Mouse (Mus musculus) hindbrain, embryonic 11.5 days (tissue): ENCODE measurements around the gene Dkkl1. TPM values are rescaled to one million over a fixed set of nuclear protein-coding genes. Genes with fewer than 3 reads are reported as not detected.
A peak's percentile ranks its signal among the peaks of the same experiment; 100 is the strongest.

Source experiments
- ATAC-seq: fragments of 200-750 bp; cut with Nextera tagmentation; 2 replicates; pipeline ENCODE4 v1.8.0; 2017; ENCODE audit warnings: mild to moderate bottlenecking, moderate TSS enrichment, moderate library complexity; ENCODE audit not compliant: low FRiP score
- DNase-seq: peaks from one replicate; pipeline ENCODE4 v3.0.0-alpha.2; 2015; ENCODE audit warnings: low spot score
- H3K27ac ChIP-seq: fragments of 300-500 bp; sonication (generic); 2 replicates; pipeline ENCODE4 v1.5.1; 2014; ENCODE audit warnings: mild to moderate bottlenecking, low read depth, low read length
- H3K27me3 ChIP-seq: fragments of 300-500 bp; sonication (generic); 2 replicates; pipeline ENCODE4 v1.6.1; 2014; ENCODE audit warnings: mild to moderate bottlenecking, low read length, moderate library complexity, mixed read lengths; ENCODE audit not compliant: control insufficient read depth, insufficient read depth
- H3K36me3 ChIP-seq: fragments of 300-500 bp; sonication (generic); 2 replicates; pipeline ENCODE4 v1.6.1; 2014; ENCODE audit warnings: mild to moderate bottlenecking, low read length, moderate library complexity, mixed read lengths; ENCODE audit not compliant: control insufficient read depth, insufficient read depth
- H3K4me1 ChIP-seq: fragments of 300-500 bp; sonication (generic); replicated peaks from 2 replicates; pipeline ENCODE4 v1.6.1; 2014; ENCODE audit warnings: low read length, mixed read lengths; ENCODE audit not compliant: control insufficient read depth, insufficient read depth
- H3K4me2 ChIP-seq: fragments of 300-500 bp; sonication (generic); replicated peaks from 2 replicates; pipeline ENCODE4 v1.6.1; 2014; ENCODE audit warnings: mild to moderate bottlenecking, low read depth, low read length
- H3K4me3 ChIP-seq: fragments of 300-500 bp; sonication (generic); 2 replicates; pipeline ENCODE4 v1.5.1; 2014; ENCODE audit warnings: low read depth, low read length
- H3K9ac ChIP-seq: fragments of 300-500 bp; sonication (generic); 2 replicates; pipeline ENCODE4 v1.6.1; 2014; ENCODE audit warnings: low read depth, low read length
- H3K9me3 ChIP-seq: fragments of 300-500 bp; sonication (generic); 2 replicates; pipeline ENCODE4 v1.6.1; 2016; ENCODE audit warnings: low read length; ENCODE audit not compliant: control insufficient read depth
- WGBS: fragments of 180-500 bp; shearing (Covaris S2); extraction: QIAGEN DNeasy Blood & Tissue Kit; methylation state at CpG from one replicate; pipeline ENCODE4 v1.1.7; 2014; 5-methylcytosine and 5-hydroxymethylcytosine counted together
- polyA plus RNA-seq: library from polyadenylated mRNA; unstranded; fragments of >200 nt; fragmentation: Nextera tagmentation; extraction: Ambion mirVana; gene quantifications from 2 replicates; pipeline ENCODE4 v1.2.1, GENCODE M21; 2014

Dkkl1 gene
- polyA plus RNA-seq, 1 experiment from 2014 or later, result 1.6 TPM

- ATAC-seq, result no peak
Observed at GRCm38 (mm10) chr7:45191803-45192363, 20.1 kb downstream of the Dkkl1 start.

DNA sequence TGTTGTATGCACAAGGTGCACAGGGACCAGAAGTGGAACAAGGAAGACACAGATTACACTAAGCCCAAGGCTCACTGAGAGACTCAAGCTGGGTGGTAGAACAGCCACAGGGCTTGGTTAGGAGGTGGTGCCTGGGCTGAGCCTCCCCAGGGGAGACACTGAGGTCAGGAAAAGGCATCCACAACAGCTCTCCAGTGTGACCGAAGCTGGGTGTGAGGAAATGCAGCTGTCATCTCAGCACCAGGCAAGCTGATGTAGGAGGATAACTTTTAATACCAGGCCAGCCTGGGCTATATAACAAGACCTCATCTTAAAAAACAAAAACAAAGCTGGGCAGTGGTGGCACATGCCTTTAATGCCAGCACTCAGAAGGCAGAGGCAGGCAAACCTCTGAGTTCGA lies 20.8 kb downstream of the Dkkl1 start:
- DNase-seq, result no peak
- H3K27me3 ChIP-seq, result peaks cover 5% of the 10 kb centered on the region; the same call in 1 of the 2 replicates
- H3K9me3 ChIP-seq, result no peaks in the 10 kb centered on the region
- ATAC-seq, result no peak
- no peaks in the 10 kb centered on the region for H3K4me1 ChIP-seq
- no peak overlapping the region for H3K9ac ChIP-seq
- H3K4me2 ChIP-seq, result no peak overlapping the region
- no peak overlapping the region for H3K4me3 ChIP-seq
- WGBS, result 78% methylated on average over 2 of the region's 2 CpGs
- no peak overlapping the region for H3K27ac ChIP-seq
- no peaks in the 10 kb centered on the region for H3K36me3 ChIP-seq

More at GRCm38 (mm10) chr7:45191803-45192363, 20.1 kb downstream of the Dkkl1 start:
- no peaks in the 10 kb centered on the region for H3K9me3 ChIP-seq
- no peak overlapping the region for H3K9ac ChIP-seq
- no peak for DNase-seq
- no peaks in the 10 kb centered on the region for H3K36me3 ChIP-seq
- no peak overlapping the region for H3K4me2 ChIP-seq
- H3K4me3 ChIP-seq, result no peak overlapping the region
- WGBS, result 21% methylated on average over 8 of the region's 8 CpGs
- peaks cover 5% of the 10 kb centered on the region; the same call in 1 of the 2 replicates for H3K27me3 ChIP-seq
- no peak overlapping the region for H3K27ac ChIP-seq
- H3K4me1 ChIP-seq, result no peaks in the 10 kb centered on the region

DNA sequence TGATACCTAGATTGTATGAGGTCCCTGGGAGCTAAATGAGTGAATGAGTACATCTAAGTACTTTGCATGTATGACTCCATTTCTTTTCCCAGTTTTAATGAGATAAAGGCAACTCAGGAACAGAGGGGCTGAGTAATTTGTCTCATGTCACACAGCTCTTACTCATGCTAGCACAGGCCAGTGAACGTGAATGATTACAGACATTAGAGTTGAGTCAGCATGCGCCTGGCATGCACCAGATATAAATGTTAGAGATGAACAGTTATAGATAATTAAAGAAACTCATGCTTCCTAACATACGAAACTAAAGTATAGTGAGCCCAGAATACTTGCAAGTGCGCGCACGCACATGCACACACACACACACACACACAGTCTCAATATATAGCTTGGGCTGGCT lies 21.8 kb downstream of the Dkkl1 start:
- no peak overlapping the region for H3K4me3 ChIP-seq
- no peak overlapping the region for H3K27ac ChIP-seq
- ATAC-seq, result no peak
- WGBS, result 91% methylated on average over 6 of the region's 6 CpGs
- peaks cover 5% of the 10 kb centered on the region; the same call in 1 of the 2 replicates for H3K27me3 ChIP-seq
- DNase-seq, result no peak
- H3K9me3 ChIP-seq, result no peaks in the 10 kb centered on the region
- H3K36me3 ChIP-seq, result no peaks in the 10 kb centered on the region
- H3K9ac ChIP-seq, result no peak overlapping the region
- no peaks in the 10 kb centered on the region for H3K4me1 ChIP-seq
- H3K4me2 ChIP-seq, result no peak overlapping the region

DNA sequence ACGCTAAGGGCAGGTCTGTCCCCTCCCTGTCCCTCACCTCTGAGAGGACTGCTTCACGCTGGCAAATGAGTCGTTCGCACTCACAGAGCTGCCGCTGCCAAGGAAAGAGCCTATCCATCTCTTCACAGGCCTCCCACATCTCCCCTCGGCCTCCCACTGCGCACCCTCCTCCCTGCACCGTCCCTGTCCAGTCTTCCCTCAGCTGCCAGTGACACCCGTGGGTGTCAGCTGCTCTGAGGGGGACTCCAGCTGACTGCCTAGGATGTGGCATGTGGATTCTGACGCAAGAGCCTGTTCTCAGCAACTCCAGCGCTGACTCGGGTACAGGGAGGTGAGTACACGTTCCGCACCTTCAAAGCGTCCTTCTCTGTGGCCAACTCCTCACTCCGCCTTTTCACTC lies 22.3 kb downstream of the Dkkl1 start:
- WGBS, result 62% methylated on average over 16 of the region's 16 CpGs
- no peak for DNase-seq
- no peak overlapping the region for H3K4me3 ChIP-seq
- H3K4me2 ChIP-seq, result no peak overlapping the region
- ATAC-seq, result no peak
- H3K36me3 ChIP-seq, result no peaks in the 10 kb centered on the region
- H3K27me3 ChIP-seq, result peaks cover 5% of the 10 kb centered on the region; the same call in 1 of the 2 replicates
- H3K9me3 ChIP-seq, result no peaks in the 10 kb centered on the region
- no peaks in the 10 kb centered on the region for H3K4me1 ChIP-seq
- H3K27ac ChIP-seq, result no peak overlapping the region
- H3K9ac ChIP-seq, result no peak overlapping the region

DNA sequence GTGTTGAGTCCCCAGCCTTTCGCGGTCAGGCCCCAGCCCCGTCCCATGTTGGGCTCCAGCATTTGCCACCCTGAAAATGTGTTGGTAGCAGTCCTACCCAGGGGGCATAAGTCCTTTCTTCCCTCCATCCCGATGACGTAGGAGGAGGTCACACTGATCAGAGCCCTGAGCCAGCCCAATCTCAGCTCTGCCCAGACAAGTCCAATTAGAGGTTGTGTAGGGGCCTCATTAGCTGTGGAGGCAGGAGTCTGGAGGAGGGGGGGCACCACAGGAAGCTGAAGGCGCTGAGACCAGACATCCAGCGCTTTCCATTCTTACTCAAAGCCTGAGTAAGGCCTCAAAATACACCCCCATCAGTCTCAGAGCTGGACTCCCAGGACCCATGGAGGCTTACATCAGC lies 26.0 kb downstream of the Dkkl1 start:
- ATAC-seq, result no peak
- H3K4me3 ChIP-seq, result no peak overlapping the region
- H3K27me3 ChIP-seq, result peaks cover 40% of the 10 kb centered on the region
- H3K4me1 ChIP-seq, result peaks cover 3% of the 10 kb centered on the region; the same call in 1 of the 2 replicates
- H3K9me3 ChIP-seq, result no peaks in the 10 kb centered on the region
- WGBS, result 63% methylated on average over 7 of the region's 7 CpGs
- DNase-seq, result no peak
- H3K4me2 ChIP-seq, result no peak overlapping the region
- H3K27ac ChIP-seq, result no peak overlapping the region
- H3K36me3 ChIP-seq, result no peaks in the 10 kb centered on the region
- H3K9ac ChIP-seq, result no peak overlapping the region

GRCm38 (mm10) chr7:45183672-45184071 lies 28.3 kb downstream of the Dkkl1 start:
- H3K27ac ChIP-seq, result no peak overlapping the region
- H3K36me3 ChIP-seq, result no peaks in the 10 kb centered on the region
- 58% methylated on average over 7 of the region's 7 CpGs for WGBS
- no peak overlapping the region for H3K9ac ChIP-seq
- no peaks in the 10 kb centered on the region for H3K9me3 ChIP-seq
- no peak for DNase-seq
- peaks cover 3% of the 10 kb centered on the region; the same call in 1 of the 2 replicates for H3K4me1 ChIP-seq
- no peak overlapping the region for H3K4me2 ChIP-seq
- H3K27me3 ChIP-seq, result peaks cover 57% of the 10 kb centered on the region
- no peak for ATAC-seq
- no peak overlapping the region for H3K4me3 ChIP-seq

GRCm38 (mm10) chr7:45182606-45183005 lies 29.3 kb downstream of the Dkkl1 start:
- 18% methylated on average over 11 of the region's 11 CpGs for WGBS
- ATAC-seq, result peak; percentile 16; the same call in 1 of the 2 replicates
- Histone ChIP-seq H3K9me3 (no peaks in the 10 kb centered on the region), H3K4me2 (peak overlapping the region; percentile 17), H3K9ac (no peak overlapping the region), H3K27me3 (peaks cover 67% of the 10 kb centered on the region), H3K36me3 (no peaks in the 10 kb centered on the region), H3K4me3 (peak overlapping the region; percentile 1), H3K27ac (no peak overlapping the region), H3K4me1 (peaks cover 3% of the 10 kb centered on the region; the same call in 1 of the 2 replicates)
- no peak for DNase-seq

GRCm38 (mm10) chr7:45182199-45182601 lies 29.7 kb downstream of the Dkkl1 start:
- Histone ChIP-seq H3K9me3 (no peaks in the 10 kb centered on the region), H3K27me3 (peaks cover 71% of the 10 kb centered on the region), H3K9ac (no peak overlapping the region), H3K36me3 (no peaks in the 10 kb centered on the region), H3K4me3 (peak overlapping the region; percentile 8), H3K27ac (no peak overlapping the region), H3K4me2 (peak overlapping the region; percentile 24), H3K4me1 (peaks cover 3% of the 10 kb centered on the region; the same call in 1 of the 2 replicates)
- ATAC-seq (peak; percentile 78), DNase-seq (peak; percentile 83)
- under 1% methylated on average over 34 of the region's 34 CpGs for whole genome bisulfite sequencing

DNA sequence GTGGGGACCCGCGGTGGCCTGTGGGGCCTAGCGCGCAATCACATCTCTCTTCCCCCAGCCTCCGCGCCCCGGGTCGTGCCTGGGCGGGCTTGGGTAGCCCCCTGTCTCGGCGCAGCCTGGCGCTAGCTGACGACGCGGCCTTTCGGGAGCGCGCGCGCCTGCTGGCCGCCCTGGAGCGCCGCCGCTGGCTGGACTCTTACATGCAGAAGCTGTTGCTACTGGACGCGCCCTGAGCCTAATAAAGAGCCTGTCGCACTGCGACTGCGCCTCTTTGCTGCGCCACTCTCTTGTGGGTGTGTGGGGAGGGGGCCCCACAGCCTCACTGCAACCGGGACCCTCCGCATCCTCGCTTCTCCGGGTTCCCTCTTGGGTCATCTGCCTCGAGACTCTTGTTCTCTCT lies 30.4 kb downstream of the Dkkl1 start:
- 6% methylated on average over 32 of the region's 35 CpGs for WGBS
- H3K4me2 ChIP-seq, result no peak overlapping the region; the same call in 1 of the 2 replicates

More for the DNA sequence above, 30.4 kb downstream of the Dkkl1 start:
- DNase-seq (peak; percentile 38), ATAC-seq (no peak)
- Histone ChIP-seq H3K4me3 (0 out of 2 replicates have a peak overlapping the region, but pooled peaks have one; percentile 0), H3K27ac (no peak overlapping the region), H3K9me3 (no peaks in the 10 kb centered on the region), H3K27me3 (peaks cover 78% of the 10 kb centered on the region), H3K4me1 (peaks cover 3% of the 10 kb centered on the region; the same call in 1 of the 2 replicates), H3K36me3 (no peaks in the 10 kb centered on the region), H3K9ac (no peak overlapping the region)
